Mouse (Mus musculus) forebrain, postnatal 0 days (tissue): Measurements from ENCODE around the gene 4930426L09Rik. TPM values are rescaled to one million over a fixed set of nuclear protein-coding genes. Genes with fewer than 3 reads are reported as not detected.

Experiments
- ATAC-seq: fragments of 200-750 bp; cut with Nextera tagmentation; 2 replicates; pipeline ENCODE4 v1.8.0; 2017; ENCODE audit warnings: mild to moderate bottlenecking, moderate library complexity
- DNase-seq: peaks from one replicate; pipeline ENCODE4 v3.0.0-alpha.2; 2015
- H3K27ac ChIP-seq: fragments of 300-500 bp; sonication (generic); 2 replicates; pipeline ENCODE4 v1.5.1; 2014; ENCODE audit warnings: low read depth, mild to moderate bottlenecking, antibody characterized with exemption, low read length, moderate library complexity, mixed read lengths
- H3K27me3 ChIP-seq: fragments of 300-500 bp; sonication (generic); 2 replicates; pipeline ENCODE4 v1.6.1; 2014; ENCODE audit warnings: mild to moderate bottlenecking, low read length, mixed read lengths; ENCODE audit not compliant: insufficient read depth
- H3K36me3 ChIP-seq: fragments of 300-500 bp; sonication (generic); 2 replicates; pipeline ENCODE4 v1.6.1; 2014; ENCODE audit warnings: mild to moderate bottlenecking, moderate library complexity; ENCODE audit not compliant: insufficient read depth
- H3K4me1 ChIP-seq: fragments of 300-500 bp; sonication (generic); 2 replicates; pipeline ENCODE4 v1.6.1; 2014; ENCODE audit warnings: antibody characterized with exemption; ENCODE audit not compliant: insufficient read depth
- H3K4me2 ChIP-seq: fragments of 300-500 bp; sonication (generic); 2 replicates; pipeline ENCODE4 v1.6.1; 2014; ENCODE audit warnings: low read depth, mild to moderate bottlenecking, moderate library complexity
- H3K4me3 ChIP-seq: fragments of 300-500 bp; sonication (generic); 2 replicates; pipeline ENCODE4 v1.5.1; 2014; ENCODE audit warnings: low read depth, low read length, mixed read lengths
- H3K9ac ChIP-seq: fragments of 300-500 bp; sonication (generic); 2 replicates; pipeline ENCODE4 v1.6.1; 2014; ENCODE audit warnings: mild to moderate bottlenecking
- H3K9me3 ChIP-seq: fragments of 300-500 bp; sonication (generic); 2 replicates; pipeline ENCODE4 v1.6.1; 2016; ENCODE audit warnings: low read length
- CTCF ChIP-seq: sonication (generic); IDR thresholded peaks from 2 replicates; pipeline ENCODE4 v1.5.1; 2016; ENCODE audit warnings: antibody characterized with exemption, control low read depth, low read depth
- WGBS: fragments of 180-500 bp; shearing (Covaris S2); extraction: QIAGEN DNeasy Blood & Tissue Kit; methylation state at CpG from one replicate; pipeline ENCODE4 v1.1.7; 2014; 5-methylcytosine and 5-hydroxymethylcytosine counted together
- polyA plus RNA-seq: library from polyadenylated mRNA; unstranded; fragments of >200 nt; fragmentation: Nextera tagmentation; extraction: Ambion mirVana; gene quantifications from 2 replicates; pipeline ENCODE4 v1.2.1, GENCODE M21; 2015
- total RNA-seq: library from RNA; depleted of rRNA; stranded (reverse); fragments of >200 nt; gene quantifications from 2 replicates; pipeline ENCODE4 v1.2.3, GENCODE M21; 2014

The 4930426L09Rik gene
- total and polyA plus RNA-seq, 2 experiments from 2014 or later, result 0.29 to 0.58 TPM

DNA sequence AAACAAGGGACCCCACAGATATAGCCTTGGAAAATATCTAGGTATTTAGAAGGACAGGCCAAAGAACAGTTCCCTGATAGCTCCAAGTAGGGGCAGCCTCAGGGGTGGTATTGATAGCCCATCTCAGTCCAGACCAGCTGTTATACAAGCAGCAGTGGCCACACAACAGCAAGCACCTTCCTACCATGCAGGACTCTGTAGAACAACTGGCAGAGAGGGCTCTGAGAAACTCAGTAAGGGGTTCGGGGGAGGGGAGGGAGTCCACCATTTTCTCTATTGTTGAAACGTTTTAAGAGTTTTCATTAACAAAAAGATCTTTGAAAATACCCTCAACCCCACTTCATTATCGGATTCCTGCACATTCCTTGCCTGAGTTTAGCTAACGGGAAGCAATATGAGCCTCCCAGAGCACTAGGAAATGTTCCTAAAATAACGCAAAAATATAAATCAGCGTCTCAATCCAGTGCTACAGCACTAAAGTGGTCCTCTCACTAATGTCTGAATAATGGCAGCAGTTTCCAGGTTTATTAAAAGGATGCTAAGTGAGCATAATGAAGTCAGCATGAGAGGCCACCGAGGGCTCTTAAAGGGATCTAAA is 37.7 kb upstream of the 4930426L09Rik start:
- H3K36me3 ChIP-seq, result no peaks in the 10 kb centered on the region
- 31% methylated on average over 7 of the region's 7 CpGs for WGBS
- H3K27ac ChIP-seq, result no peak overlapping the region
- no peak overlapping the region for H3K9ac ChIP-seq
- TF ChIP-seq CTCF, result no peak
- H3K4me3 ChIP-seq, result no peak overlapping the region
- ATAC-seq (no peak), DNase-seq (no peak)
- no peaks in the 10 kb centered on the region for H3K27me3 ChIP-seq
- H3K4me1 ChIP-seq, result no peaks in the 10 kb centered on the region
- H3K9me3 ChIP-seq, result no peaks in the 10 kb centered on the region
- no peak overlapping the region for H3K4me2 ChIP-seq

DNA sequence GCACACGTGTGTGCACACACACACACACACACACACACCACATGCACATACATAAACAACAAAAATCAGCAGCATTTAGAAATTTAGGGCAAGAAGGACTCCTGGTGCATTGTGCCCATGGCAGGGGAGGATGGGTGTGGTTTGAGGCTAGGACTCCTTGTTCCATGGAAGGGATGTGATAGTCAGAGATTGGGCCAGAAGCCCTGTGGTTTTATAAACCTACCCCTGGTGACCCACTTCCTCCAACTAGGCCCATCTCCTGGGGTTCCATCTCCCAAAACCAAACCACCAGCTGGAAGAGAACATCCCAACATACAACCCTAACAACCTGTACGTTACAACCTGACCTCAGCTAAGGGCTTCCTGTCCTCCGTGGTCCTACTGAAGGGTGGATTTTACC is 35.6 kb upstream of the 4930426L09Rik start:
- no peak overlapping the region for H3K4me2 ChIP-seq
- H3K4me3 ChIP-seq, result no peak overlapping the region
- no peaks in the 10 kb centered on the region for H3K4me1 ChIP-seq
- no peaks in the 10 kb centered on the region for H3K27me3 ChIP-seq
- no peak for TF ChIP-seq CTCF
- WGBS, result 86% methylated on average over 3 of the region's 3 CpGs
- H3K9me3 ChIP-seq, result no peaks in the 10 kb centered on the region
- no peak overlapping the region for H3K27ac ChIP-seq
- no peaks in the 10 kb centered on the region for H3K36me3 ChIP-seq
- H3K9ac ChIP-seq, result no peak overlapping the region
- ATAC-seq, result no peak
- no peak for DNase-seq

DNA sequence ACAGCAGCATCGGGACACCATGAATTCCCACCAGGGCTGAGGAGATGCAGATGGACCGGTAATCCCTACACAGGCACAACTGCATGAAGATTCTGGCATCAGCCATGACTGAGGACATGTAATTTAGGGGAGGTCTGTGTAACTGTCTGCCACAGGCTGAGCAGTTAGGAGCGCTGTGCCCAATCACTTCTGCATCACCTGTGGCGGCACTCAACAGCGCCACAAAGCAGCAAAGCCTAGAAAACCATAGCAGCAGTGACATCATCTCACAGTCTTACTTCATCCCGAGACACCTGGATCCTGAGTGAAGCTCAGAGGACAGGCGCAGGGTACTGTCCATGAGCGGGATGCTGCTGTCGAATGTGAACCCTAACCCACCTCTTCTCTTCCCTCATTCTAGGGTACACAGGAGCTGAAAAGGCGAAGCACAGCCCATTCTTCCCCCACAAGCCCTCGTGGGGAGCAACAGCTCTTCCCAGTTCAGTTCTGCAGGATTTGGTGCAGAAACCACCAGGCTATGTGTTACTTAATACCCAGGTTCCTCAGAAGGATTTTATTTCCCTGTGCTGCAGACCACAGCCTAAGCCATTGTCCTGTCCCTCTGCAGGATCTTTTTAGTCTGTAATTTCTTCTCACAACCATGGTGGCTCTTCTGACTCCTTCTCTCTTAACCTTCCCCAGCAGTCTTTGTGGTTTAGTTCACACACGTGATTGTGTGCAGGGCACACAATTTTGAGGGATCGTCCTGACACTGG is 34.7 kb upstream of the 4930426L09Rik start:
- no peak for TF ChIP-seq CTCF
- H3K27ac ChIP-seq, result no peak overlapping the region
- H3K27me3 ChIP-seq, result no peaks in the 10 kb centered on the region
- WGBS, result 76% methylated on average over 13 of the region's 13 CpGs
- no peak overlapping the region for H3K4me2 ChIP-seq
- H3K4me1 ChIP-seq, result no peaks in the 10 kb centered on the region
- H3K4me3 ChIP-seq, result no peak overlapping the region
- no peaks in the 10 kb centered on the region for H3K36me3 ChIP-seq
- no peak for ATAC-seq
- no peak for DNase-seq
- no peaks in the 10 kb centered on the region for H3K9me3 ChIP-seq
- H3K9ac ChIP-seq, result no peak overlapping the region

DNA sequence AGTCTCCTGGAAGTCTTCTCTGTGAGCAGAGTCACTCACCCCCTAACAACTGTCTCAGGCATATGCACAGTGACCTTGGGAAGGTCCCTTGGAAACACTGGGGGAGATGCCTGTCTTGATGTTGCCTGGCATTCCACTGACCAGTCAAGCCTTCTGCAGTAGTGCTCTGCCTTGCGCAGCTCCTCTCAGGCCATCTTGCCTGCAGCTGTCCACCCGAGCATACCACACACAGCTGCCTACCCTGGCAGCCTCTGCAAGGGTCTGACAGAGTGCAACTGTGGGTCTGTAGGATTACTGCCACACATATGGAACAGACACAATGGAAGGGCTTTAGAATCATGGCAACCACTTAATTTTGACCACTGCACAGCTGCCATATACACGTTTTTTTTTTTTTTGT is 33.0 kb upstream of the 4930426L09Rik start:
- Histone ChIP-seq H3K9ac (no peak overlapping the region), H3K27ac (no peak overlapping the region), H3K9me3 (no peaks in the 10 kb centered on the region), H3K4me1 (no peaks in the 10 kb centered on the region), H3K4me3 (no peak overlapping the region), H3K27me3 (no peaks in the 10 kb centered on the region), H3K36me3 (no peaks in the 10 kb centered on the region), H3K4me2 (no peak overlapping the region)
- TF ChIP-seq CTCF, result no peak
- DNase-seq (no peak), ATAC-seq (no peak)
- 84% methylated on average over 3 of the region's 3 CpGs for WGBS

DNA sequence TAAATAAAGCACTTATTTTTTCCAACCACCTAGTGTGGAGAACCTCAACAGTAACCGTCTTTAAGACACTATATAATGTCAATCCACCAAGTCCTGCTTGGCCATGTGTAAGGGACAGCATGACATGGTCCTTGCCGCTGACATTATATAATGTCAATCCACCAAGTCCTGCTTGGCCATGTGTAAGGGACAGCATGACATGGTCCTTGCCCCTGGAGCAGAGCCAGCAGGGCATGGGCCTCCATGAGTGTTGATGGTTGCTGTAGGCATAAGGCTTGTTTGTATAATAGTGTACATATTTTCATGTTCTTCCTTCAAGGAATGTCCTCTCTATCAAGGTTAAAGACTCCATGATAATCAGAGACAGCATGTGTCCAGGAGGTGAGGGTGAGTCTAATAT is 32.2 kb upstream of the 4930426L09Rik start:
- TF ChIP-seq CTCF, result no peak
- ATAC-seq, result no peak
- H3K9ac ChIP-seq, result no peak overlapping the region

DNA sequence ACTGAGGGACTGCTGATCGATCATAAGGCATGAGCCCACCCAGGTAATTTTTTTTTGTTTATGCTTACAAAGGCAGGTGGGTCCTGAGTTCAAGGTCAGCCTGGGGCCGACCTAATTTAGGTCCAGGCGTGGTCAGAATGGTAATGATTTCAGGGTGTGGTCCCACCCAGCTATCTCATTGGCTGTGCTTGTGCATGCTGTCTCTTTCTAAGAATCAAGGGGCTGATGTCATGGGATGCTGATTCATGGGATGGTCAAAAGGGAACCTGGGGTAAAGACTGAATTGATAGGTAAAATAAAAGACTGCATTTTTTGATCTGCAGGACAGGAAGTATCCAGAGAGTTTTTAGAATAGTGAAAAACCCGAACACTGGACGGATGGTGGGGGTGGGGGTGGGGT is 31.6 kb upstream of the 4930426L09Rik start:
- ATAC-seq (no peak), DNase-seq (no peak)
- Histone ChIP-seq H3K9me3 (no peaks in the 10 kb centered on the region), H3K4me1 (no peaks in the 10 kb centered on the region), H3K27me3 (no peaks in the 10 kb centered on the region), H3K27ac (no peak overlapping the region), H3K9ac (no peak overlapping the region), H3K36me3 (no peaks in the 10 kb centered on the region), H3K4me2 (no peak overlapping the region), H3K4me3 (no peak overlapping the region)
- 91% methylated on average over 5 of the region's 5 CpGs for WGBS
- TF ChIP-seq CTCF, result no peak

More for the DNA sequence above, 32.2 kb upstream of the 4930426L09Rik start:
- DNase-seq, result no peak
- Histone ChIP-seq H3K9me3 (no peaks in the 10 kb centered on the region), H3K4me1 (no peaks in the 10 kb centered on the region), H3K27ac (no peak overlapping the region), H3K4me3 (no peak overlapping the region), H3K27me3 (no peaks in the 10 kb centered on the region), H3K4me2 (no peak overlapping the region), H3K36me3 (no peaks in the 10 kb centered on the region)
- 96% methylated on average over 2 of the region's 2 CpGs for WGBS

DNA sequence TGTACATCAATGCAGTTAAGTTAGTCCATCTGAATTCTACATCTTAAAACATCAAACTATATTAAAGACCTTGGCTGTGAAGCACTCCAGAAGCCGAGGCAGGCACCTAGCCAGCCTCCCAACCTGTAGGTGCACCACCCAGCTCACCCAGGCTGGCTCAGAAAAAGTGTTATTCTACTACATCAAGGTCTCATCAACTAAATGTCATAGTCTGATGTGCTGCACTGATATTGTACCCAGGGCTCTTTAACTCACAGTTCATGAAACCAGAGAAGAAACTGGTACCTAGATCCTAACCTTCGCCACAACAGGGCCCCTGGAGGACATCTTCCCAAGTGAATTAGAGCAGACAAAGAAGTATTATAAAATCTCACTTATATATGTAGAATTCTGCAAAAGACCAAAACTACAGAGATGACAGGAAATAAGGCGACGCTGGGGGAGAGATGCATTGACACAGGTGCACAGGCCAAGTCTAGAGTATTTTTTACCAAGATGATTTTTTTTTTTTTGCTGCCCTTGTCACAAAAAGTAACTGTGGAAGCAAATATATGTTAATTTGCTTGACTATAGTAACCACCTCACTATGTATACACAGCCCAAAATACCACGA is 30.6 kb upstream of the 4930426L09Rik start:
- 96% methylated on average over 5 of the region's 5 CpGs for whole genome bisulfite sequencing

More for the DNA sequence above, 30.6 kb upstream of the 4930426L09Rik start:
- Histone ChIP-seq H3K27ac (no peak overlapping the region), H3K27me3 (no peaks in the 10 kb centered on the region), H3K36me3 (no peaks in the 10 kb centered on the region), H3K4me1 (no peaks in the 10 kb centered on the region), H3K4me2 (no peak overlapping the region), H3K4me3 (no peak overlapping the region), H3K9ac (no peak overlapping the region), H3K9me3 (no peaks in the 10 kb centered on the region)
- TF ChIP-seq CTCF, result no peak
- DNase-seq (no peak), ATAC-seq (no peak)
